Mouse (Mus musculus) neutrophil, adult 59 days (primary cell): ENCODE results near the gene Rex1bd. TPM values are rescaled to one million over a fixed set of nuclear protein-coding genes. Genes with fewer than 3 reads are reported as not detected.

Experiments
- total RNA-seq, 2 experiments: library from RNA; stranded (reverse); gene quantifications; 1 replicate in 1 of 2; 2 replicates in 1 of 2; pipeline ENCODE4 v1.2.4; 2023

Rex1bd gene
- 10 to 100 TPM; 34.2 to 41.7 TPM for total RNA-seq

DNA sequence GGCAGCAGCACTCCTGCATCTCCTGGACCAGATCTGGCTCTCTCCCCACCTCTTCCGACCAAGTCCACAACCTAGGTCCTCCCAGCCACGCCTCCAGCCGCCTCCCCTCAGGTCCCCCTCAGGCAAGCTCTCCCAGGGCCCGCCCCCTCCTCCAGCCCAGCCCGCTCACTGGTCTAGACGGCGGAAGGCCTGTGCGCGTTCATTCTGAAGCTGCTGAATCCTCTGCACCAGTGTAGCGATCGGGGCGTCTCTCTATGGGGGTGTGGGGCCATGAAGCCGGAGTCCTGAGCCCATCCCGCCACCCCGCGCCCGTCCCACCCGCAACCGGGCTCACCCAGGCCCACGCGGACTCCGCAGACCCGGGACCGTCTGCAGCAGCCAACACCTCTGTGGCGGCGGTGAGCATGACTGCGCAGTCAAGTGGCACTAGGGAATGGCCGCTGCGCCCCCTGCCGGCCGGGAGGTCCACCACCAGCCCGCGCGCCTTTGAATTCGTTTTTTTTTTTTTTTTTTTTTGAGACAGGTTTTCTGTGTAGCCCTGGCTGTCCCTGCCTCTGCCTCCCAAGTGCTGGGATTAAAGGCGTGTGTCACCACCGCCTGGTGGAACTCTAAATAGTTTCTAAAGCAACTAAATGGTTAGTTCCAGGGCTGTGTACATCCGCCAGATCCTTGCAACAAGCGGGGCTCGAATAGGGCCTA lies at the start of gene Rex1bd:
Rex1bd (minus strand) TSS at position 425 of the 699 bp plus-strand sequence.

DNA sequence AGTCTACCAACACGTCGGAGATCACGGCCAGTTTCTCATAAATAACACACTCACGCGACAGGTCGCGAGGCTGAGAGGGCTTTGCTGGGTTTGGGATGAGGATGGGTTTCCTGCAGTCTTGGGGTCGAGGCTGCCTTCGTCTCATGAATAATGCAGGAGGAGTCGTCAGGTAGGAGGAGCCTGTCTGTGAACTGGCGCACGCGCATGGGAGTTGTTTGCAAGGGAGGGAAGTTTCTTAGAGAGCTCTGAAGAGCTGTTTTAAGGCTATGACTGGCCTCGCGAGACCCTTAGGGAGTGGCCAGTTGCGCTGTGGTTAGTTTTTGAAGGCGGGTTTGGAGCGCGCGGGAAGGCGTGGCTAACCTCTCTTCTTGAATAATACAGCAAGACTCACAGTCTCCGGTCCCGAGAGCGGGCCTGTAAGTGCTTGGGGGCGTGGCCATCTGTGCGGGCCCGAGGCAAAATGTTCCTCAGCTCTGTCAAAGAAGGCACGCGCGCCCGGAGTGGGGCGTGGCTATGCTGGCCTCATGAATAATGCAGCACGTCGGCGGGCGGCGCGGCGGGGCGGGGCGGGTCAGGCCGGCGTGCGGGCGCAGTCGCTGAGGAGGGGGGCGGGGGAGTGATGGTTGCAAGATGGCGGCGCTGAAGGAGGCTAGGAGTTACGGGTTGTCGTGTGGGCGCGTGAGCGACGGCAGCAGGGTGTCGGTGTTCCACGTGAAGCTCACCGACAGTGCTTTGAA lies 32.7 kb upstream of the Rex1bd start, which contains the start of gene Ell:
Ell (plus strand) TSS at position 381 of the 737 bp plus-strand sequence.

DNA sequence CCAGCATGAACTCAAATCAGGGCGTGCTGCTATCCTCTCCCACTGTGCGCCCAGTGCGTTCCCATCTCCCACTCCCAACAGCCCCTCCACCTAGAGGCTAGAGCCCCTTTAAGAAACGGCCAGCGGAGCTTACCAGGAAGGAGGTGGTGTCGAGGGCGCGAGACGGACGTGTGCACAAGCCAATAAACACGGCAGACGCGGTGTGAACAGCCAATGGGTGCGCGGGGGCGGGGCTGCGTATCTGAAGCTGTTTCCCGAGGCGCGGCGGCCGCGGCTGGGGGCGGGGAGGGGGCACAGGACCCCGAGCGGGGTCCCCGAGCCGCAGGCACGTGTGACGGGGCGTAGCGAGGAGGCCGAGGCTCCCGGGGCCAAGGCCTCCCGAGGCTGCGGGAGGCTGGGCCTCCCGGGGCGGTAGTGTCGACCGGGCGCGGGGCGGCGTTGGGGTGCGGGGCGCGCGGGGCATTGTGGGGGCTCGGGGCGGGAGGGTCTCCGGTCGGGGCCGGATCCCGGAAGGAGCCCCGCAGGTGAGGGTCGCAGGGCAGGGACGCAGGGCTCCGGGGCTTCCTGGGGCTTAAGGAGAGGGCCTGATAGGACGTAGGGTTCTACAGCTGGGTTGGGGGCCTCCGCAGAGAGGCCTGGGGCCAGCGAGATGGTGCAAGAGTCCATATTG lies 21.1 kb upstream of the Rex1bd start, which contains the start of the genes Fkbp8 and Kxd1:
Fkbp8 (plus strand) TSS at position 213 of the 670 bp plus-strand sequence.
Kxd1 (minus strand) TSS at position 445 of the 670 bp plus-strand sequence.

DNA sequence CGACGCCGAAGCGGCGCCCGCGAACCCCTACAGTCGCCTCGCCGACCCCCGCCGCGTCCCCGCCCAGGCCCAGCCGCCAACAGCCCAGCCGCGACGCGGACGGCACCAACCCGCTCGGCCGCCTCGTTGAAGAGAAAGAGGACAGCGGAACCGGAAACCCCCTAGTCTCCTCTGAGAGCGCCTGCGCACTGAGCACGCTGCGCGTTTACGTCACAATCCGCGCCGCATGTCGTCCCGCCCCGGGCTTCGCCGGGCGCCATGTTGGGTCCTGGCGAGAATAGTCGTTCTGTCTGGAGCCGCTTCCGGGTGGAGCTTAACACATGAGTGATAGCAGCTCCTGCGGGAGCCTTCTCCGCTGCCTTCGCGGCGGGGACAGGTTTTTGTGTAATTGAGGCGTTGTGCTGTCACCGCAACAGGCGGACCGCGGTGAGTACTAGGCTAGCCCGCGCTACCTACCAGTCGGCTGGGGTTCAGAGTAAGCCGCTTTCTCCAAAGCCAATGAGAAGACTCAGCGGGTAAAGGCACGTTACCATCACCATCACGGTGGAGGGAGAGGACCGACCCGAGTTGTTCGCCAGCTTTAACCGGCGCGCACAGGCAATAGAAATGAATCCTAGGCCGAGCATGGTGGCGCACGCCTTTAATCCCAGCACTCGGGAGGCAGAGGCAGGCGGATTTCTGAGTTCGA lies 3.8 kb upstream of the Rex1bd start, which contains the start of gene Uba52:
Uba52 (minus strand) TSS at position 574 of the 688 bp plus-strand sequence.

DNA sequence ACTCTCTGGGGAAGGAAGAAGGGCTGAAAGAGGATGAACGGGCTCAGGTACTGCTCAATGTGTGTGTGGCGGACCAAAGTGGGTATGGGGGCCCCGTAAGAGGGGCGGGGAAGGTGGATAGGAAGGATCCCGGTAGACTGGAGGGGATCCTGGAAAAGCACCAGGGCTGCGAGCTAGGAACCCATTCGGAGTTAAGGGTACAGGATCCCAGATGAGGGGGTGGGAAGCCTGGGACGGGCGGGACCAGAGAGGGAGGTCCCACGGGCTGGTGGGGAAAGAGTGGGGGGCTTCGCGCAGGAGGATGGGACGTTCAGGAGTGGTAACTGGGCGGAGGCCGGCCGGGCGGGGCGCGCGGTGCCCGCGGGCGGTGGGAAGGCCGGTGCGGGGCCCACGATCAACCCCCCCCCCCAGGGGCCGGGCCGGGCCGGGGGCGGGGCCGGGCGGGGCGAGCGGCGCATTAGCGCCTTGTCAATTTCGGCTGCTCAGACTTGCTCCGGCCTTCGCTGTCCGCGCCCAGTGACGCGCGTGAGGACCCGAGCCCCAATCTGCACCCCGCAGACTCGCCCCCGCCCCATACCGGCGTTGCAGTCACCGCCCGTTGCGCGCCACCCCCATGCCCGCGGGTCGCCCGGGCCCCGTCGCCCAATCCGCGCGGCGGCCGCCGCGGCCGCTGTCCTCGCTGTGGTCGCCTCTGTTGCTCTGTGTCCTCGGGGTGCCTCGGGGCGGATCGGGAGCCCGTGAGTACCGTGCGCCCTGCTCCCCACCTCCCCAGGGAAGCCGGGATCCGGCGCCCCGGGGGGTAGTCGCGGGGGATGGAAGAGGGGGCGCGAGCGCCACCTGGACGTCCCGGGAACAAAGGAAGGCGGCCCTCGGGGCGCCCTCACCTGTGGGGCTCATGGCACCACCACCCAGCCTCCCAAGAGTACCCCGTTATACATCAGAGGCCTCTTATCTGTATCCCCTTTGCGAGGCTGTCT lies 13.6 kb downstream of the Rex1bd start, which contains the start of gene Crlf1:
Crlf1 (plus strand) TSS at position 495 of the 977 bp plus-strand sequence.

DNA sequence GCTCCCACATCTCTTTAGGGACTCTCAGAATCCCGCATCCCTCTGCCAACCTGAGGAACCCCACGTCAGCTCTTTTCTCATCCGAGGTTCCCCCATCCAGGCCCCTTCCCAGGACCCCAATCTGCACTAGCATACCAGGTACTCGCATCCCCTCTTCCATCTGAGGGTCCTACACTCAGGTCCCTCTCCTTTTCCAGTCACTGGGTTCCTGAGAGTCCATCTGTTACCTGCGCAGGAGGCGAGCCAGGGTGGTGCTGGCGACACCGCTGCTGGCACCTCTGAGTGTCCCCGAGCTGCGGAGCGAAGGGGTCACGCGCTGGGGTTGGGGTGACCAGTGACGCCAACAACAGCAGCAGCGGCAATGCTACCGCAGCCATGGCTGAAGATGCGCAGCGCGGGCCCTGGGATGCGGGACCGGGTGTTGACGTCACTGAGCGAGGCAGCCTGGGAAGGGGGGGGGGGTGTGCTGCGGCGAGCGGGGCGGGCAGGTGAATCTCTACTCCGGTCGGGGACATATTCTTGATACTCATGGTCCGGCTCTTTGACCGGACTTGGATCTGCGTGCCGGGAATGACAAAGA lies 19.5 kb downstream of the Rex1bd start, which contains the start of gene Tmem59l:
Tmem59l (minus strand) TSS at position 418 of the 580 bp plus-strand sequence.

DNA sequence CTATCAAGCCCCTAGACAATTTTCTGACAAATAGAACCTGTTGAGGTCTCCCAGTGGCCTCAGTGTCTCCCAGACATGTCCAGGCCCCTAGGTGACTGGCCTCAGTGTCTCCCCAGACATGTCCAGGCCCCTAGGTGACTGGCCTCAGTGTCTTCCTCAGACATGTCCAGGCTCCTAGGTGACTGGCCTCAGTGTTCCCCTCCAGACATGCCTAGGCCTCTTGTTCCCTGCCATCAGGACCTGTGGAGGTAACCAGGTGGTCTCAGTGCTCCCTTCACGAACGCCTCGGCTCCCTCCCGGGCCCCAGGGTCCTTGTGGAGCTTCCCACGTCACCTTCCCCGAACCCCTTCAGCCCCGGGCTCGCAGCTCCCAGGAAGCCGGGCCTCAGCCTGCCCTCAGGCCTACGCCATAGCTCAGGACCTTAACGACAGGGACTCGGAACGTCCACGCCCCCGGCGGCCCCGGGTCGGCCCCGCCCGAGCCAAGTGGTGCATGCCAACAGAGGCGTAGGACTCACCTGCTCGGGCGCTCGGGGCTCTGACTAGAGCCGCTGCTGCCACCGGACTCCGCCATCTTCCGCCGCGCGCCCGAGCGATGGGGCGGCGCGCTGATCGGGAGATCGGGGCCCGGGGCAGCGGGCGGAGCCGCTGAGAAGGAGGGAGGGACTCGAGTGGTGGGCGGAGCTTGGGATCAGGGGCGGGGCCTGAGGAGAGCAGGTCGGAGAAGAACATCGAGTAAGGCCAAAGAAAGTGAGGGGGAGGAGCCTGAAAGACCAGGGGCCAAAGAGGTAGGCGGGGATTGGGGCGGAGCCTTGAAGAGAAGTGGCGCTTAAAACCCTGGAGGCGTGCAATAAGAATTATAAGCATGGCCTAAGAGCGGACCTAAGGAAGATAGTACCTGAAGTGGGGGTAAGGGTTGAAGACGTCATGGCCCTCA lies 30.0 kb downstream of the Rex1bd start, which contains the start of gene Klhl26:
Klhl26 (minus strand) TSS at position 636 of the 936 bp plus-strand sequence.

Other genes starting within 250 kb of the Rex1bd start
- 1 to 10 TPM; 8.3 to 9.6 TPM for gene Homer3, start 223.9 kb downstream of the Rex1bd start, total RNA-seq
- 10 to 100 TPM; 32.1 to 32.3 TPM for gene Ddx49, start 204.3 kb downstream of the Rex1bd start, total RNA-seq
- gene Cope, start 204.2 kb downstream of the Rex1bd start, total RNA-seq = 100 to 1,000 TPM; 104 to 110 TPM
- not detected for gene Cers1, start 191.0 kb downstream of the Rex1bd start, total RNA-seq
- gene Gdf1, start 176.9 kb downstream of the Rex1bd start, total RNA-seq = not detected
- gene Upf1, start 153.5 kb downstream of the Rex1bd start, total RNA-seq = 10 to 100 TPM; 49.1 to 49.4 TPM
- under 1 TPM; 0.24 to 0.78 TPM for gene Comp, start 133.2 kb downstream of the Rex1bd start, total RNA-seq
- gene Crtc1, start 67.2 kb downstream of the Rex1bd start, total RNA-seq = 1 to 10 TPM; 4.6 to 6.1 TPM
- gene Klhl26, start 29.8 kb downstream of the Rex1bd start, total RNA-seq = 1 to 10 TPM; 2.8 to 3.1 TPM
- not detected for gene Tmem59l, start 19.4 kb downstream of the Rex1bd start, total RNA-seq
- not detected for gene Crlf1, start 13.6 kb downstream of the Rex1bd start, total RNA-seq
- 1,000 to 10,000 TPM; 1,079 to 1,154 TPM for gene Uba52, start 4.0 kb upstream of the Rex1bd start, total RNA-seq
- 100 to 1,000 TPM; 180 to 195 TPM for gene Fkbp8, start 21.0 kb upstream of the Rex1bd start, total RNA-seq
- 10 to 100 TPM; 35.5 to 41.3 TPM for gene Kxd1, start 21.2 kb upstream of the Rex1bd start, total RNA-seq
- 10 to 100 TPM; 45.8 to 47.5 TPM for gene Ell, start 32.7 kb upstream of the Rex1bd start, total RNA-seq
- 10 to 100 TPM; 36.3 to 37.9 TPM for gene Isyna1, start 87.6 kb upstream of the Rex1bd start, total RNA-seq
- 10 to 100 TPM; 56.0 to 61.5 TPM for gene Ssbp4, start 102.1 kb upstream of the Rex1bd start, total RNA-seq
- 10 to 100 TPM; 80.6 to 91.2 TPM for gene Lrrc25, start 109.4 kb upstream of the Rex1bd start, total RNA-seq
- gene Gdf15, start 125.7 kb upstream of the Rex1bd start, total RNA-seq = under 1 TPM; 0.46 to 0.67 TPM
- 1 to 10 TPM; 2.9 to 3.7 TPM for gene Pgpep1, start 153.6 kb upstream of the Rex1bd start, total RNA-seq
- 10 to 100 TPM; 45.3 to 47.9 TPM for gene Lsm4, start 166.5 kb upstream of the Rex1bd start, total RNA-seq
- 100 to 1,000 TPM; 528 to 702 TPM for gene Jund, start 192.2 kb upstream of the Rex1bd start, total RNA-seq
- 1 to 10 TPM; 3.2 to 5.3 TPM for gene Iqcn, start 196.7 kb upstream of the Rex1bd start, total RNA-seq
- gene Gm3336, start 211.8 kb upstream of the Rex1bd start, total RNA-seq = under 1 TPM in 1 of 2 experiments, not detected in 1; 0.33 TPM
- under 1 TPM; 0.62 to 0.80 TPM for gene Pde4c, start 217.0 kb upstream of the Rex1bd start, total RNA-seq
- gene Rab3a, start 247.9 kb upstream of the Rex1bd start, total RNA-seq = 1 to 10 TPM; 2.4 to 4.8 TPM